Mouse (Mus musculus) cerebellum, adult 2 months (tissue): Measurements from ENCODE around the gene Tox4. TPM values are rescaled to one million over a fixed set of nuclear protein-coding genes. Genes with fewer than 3 reads are reported as not detected.

ENCODE experiments used
- DNase-seq, 2 experiments: peaks; one replicate each; pipeline ENCODE4 v3.0.0; 2021
- H3K27ac ChIP-seq: fragments of 200-500 bp; 2 replicates; pipeline ENCODE4 v1.5.1; 2012; ENCODE audit warnings: low read length, control low read depth, inconsistent platforms; ENCODE audit not compliant: insufficient read depth
- H3K27me3 ChIP-seq: fragments of 200-500 bp; 2 replicates; pipeline ENCODE4 v1.6.1; 2012; ENCODE audit warnings: inconsistent platforms, mild to moderate bottlenecking, low read length, moderate library complexity; ENCODE audit not compliant: control insufficient read depth, insufficient read depth
- H3K4me1 ChIP-seq: fragments of 200-500 bp; 2 replicates; pipeline ENCODE4 v1.6.1; 2011; ENCODE audit warnings: low read length; ENCODE audit not compliant: control insufficient read depth, insufficient read depth
- H3K4me3 ChIP-seq: fragments of 200-500 bp; replicated peaks from 2 replicates; pipeline ENCODE3; 2011; ENCODE audit warnings: mild to moderate bottlenecking, low read depth, low read length, control low read depth; ENCODE audit not compliant: insufficient read depth
- CTCF ChIP-seq: fragments of 200-500 bp; IDR thresholded peaks from 2 replicates; pipeline ENCODE4 v1.5.1; 2011; ENCODE audit warnings: low read depth, mild to moderate bottlenecking, control low read depth, low read length, moderate library complexity, borderline replicate concordance; ENCODE audit not compliant: insufficient read depth
- POLR2A ChIP-seq: fragments of 200-500 bp; IDR thresholded peaks from 2 replicates; pipeline ENCODE4 v1.6.1; 2011; ENCODE audit warnings: low read length, control low read depth, borderline replicate concordance; ENCODE audit not compliant: insufficient read depth
- WGBS: fragments of 180-500 bp; shearing (Covaris S2); methylation state at CpG from one replicate; pipeline ENCODE4 v1.1.7; 2018; 5-methylcytosine and 5-hydroxymethylcytosine counted together
- polyA plus RNA-seq: library from polyadenylated mRNA; depleted of rRNA; stranded (reverse); fragments of >200 nt; gene quantifications from 2 replicates; pipeline ENCODE4 v1.2.3, GENCODE M21; 2012; rRNA removed

The Tox4 gene
- 40.2 and 45.2 TPM in 2 replicates for polyA plus RNA-seq

DNA sequence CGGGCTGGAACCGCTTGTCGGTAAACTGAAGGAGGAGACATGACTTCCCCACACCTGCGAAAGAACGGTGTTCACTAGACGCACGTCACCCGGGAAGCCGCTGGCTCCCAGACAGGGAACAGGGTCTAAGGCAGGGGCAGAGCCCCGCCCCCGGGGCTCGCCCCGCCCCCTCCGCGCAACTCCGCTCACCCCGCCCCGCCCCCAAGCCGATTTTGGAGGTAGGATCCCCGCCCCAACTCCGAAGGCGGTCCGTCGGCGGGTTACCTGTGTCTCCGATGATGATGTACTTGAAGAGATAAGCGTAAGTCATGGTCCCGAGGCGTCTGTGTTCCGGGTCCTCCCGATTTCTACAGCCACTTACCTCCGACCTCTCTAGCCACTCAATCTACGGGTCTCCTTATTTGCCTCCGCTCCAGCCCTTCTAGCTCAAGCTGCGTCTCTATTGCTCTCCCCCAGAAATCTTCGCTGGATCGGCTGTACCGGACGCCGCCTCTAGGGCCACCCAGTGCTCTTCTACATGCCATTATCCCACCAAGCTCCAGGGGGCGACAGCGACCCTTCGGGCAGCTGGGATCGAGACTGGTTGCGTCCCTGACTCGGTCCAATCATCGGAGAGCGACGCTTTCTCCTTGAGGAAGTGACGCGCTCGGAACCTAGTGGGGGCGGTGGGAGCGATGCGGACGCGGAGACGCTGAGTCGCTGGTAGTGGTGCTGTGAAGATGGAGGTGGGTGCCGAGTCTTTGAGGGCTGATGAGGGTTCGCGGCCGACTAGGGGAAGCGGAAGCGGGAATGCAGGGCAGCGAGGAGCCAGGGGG, at the start of gene Tox4, which contains the start of gene Rab2b:
TSS of gene Tox4 (plus strand) at position 215 of the 815 bp plus-strand sequence.
TSS of gene Rab2b (minus strand) at position 614 of the 815 bp plus-strand sequence.
- Histone ChIP-seq H3K27me3 (no peaks in the 10 kb centered on the region), H3K4me1 (0 out of 2 replicates have a peak, but pooled peaks cover 3% of the 10 kb centered on the region), H3K4me3 (peak within 1 kb of the TSS; percentile 97), H3K27ac (peak within 1 kb of the TSS; percentile 32; the same call in 1 of the 2 replicates)
- TF ChIP-seq CTCF = peak; percentile 96
- peak; percentile 88 for TF ChIP-seq POLR2A
- under 1% methylated on average over 62 of the region's 66 CpGs for WGBS
- peak; percentile 99 for DNase-seq

DNA sequence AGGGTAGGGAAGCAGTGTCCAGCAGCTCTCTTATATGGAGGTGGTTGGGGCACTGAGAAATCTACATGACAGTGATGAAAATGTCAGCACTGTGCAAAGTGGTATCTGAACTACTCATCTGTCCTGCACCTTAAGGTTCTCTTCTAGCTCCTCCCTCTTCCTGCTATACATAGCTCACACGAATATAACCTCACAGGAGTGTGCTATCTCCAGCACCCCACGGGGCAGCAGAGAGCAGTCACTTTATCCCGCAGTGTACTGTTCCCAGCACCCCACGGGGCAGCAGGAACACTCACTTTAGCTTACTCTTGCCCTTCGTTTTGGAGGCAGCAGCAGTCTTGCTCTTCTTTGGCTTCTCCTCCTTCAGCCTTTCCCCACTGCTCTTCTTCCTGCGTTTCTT, 46.7 kb upstream of the Tox4 start:
- no peak for DNase-seq
- TF ChIP-seq CTCF = no peak
- no peak for TF ChIP-seq POLR2A
- H3K4me3 ChIP-seq = no peak overlapping the region
- H3K4me1 ChIP-seq = no peaks in the 10 kb centered on the region; the same call in 1 of the 2 replicates
- H3K27me3 ChIP-seq = no peaks in the 10 kb centered on the region
- H3K27ac ChIP-seq = no peak overlapping the region
- WGBS = 82% methylated on average over 6 of the region's 6 CpGs

DNA sequence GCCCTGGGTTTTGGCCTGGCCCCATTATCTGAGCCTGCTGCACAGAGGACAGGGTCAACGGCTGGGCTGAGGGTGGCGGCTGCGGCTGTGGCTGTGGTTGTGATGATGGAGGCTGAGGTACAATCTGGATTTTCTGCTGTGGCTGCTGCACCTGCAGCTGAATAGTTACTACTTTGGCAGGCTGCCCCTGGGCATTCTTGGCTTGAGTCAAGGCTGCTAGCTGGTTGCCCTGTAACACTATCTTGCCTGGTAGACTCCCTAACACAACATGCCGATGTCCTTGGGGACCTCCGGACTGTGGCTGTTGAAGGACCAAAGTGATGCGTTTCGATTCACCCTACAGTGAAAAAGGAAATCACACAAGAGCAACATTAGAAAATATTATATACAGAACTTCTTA, 43.8 kb upstream of the Tox4 start:
- TF ChIP-seq CTCF = no peak
- TF ChIP-seq POLR2A = no peak
- H3K4me3 ChIP-seq = no peak overlapping the region
- H3K27me3 ChIP-seq = no peaks in the 10 kb centered on the region
- peak; percentile 9 to 16 for DNase-seq
- 80% methylated on average over 7 of the region's 7 CpGs for WGBS
- no peaks in the 10 kb centered on the region; the same call in 1 of the 2 replicates for H3K4me1 ChIP-seq
- H3K27ac ChIP-seq = no peak overlapping the region

DNA sequence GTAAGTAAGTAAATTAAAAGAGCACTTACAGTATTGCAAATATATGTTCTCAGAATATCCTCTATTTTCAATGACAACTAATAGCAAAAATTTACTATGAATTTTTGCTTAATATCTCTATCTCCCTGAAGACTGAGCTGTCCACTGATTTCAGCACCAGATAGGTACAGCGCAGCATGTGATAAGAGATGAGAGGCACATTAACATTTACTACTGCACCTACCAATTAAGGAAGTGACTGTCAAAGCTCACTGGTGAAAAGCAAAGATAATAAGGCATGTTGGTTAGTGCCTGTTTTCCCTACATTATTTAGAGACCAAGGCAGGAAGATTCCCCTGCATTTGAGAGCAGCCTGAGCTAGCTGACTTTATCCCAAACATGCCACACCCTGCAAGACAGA, 42.7 kb upstream of the Tox4 start:
- no peak overlapping the region for H3K4me3 ChIP-seq
- no peaks in the 10 kb centered on the region for H3K27me3 ChIP-seq
- H3K4me1 ChIP-seq = no peaks in the 10 kb centered on the region; the same call in 1 of the 2 replicates
- WGBS = 95% methylated on average over 1 of the region's 1 CpGs
- no peak overlapping the region for H3K27ac ChIP-seq
- no peak for DNase-seq
- TF ChIP-seq POLR2A (no peak), CTCF (no peak)

DNA sequence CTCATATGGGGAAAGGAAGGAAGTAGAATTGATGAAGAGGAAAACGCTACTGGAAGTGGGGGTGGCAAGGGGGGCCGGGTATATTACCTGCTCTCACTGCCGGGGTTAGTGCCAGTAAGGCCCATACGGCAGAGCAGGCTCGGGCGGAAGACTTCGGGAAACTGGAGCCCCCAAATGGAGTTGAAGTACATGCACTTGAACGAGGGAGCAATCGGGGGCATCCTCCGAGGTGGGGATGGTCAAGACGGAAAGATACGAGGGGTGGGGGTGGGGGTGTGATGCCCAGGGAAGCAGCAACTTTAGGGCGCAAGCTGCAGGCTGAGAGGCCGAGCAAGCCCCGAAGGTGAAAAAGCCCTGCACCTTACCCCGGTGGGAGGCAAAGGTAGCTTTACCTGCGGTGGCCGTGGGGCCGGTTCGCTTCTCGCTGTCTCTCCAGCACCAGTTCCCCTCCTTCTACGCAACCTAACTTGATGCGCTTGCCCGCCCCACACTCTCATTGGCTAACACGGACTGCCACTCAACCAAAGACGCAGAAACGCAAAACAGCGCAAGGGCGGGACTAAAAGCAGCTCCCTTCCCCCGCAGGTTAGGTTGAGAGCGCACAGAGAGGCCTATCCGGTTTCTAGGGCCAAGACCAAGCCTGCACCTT, 34.8 kb upstream of the Tox4 start:
- Histone ChIP-seq H3K4me3 (peak overlapping the region; percentile 63), H3K27me3 (no peaks in the 10 kb centered on the region), H3K27ac (peak overlapping the region; percentile 62; the same call in 1 of the 2 replicates), H3K4me1 (no peaks in the 10 kb centered on the region; the same call in 1 of the 2 replicates)
- DNase-seq = peak; percentile 99 to 100
- under 1% methylated on average over 32 of the region's 32 CpGs for WGBS
- TF ChIP-seq POLR2A = peak; percentile 49; the same call in 1 of the 2 replicates
- TF ChIP-seq CTCF = no peak

DNA sequence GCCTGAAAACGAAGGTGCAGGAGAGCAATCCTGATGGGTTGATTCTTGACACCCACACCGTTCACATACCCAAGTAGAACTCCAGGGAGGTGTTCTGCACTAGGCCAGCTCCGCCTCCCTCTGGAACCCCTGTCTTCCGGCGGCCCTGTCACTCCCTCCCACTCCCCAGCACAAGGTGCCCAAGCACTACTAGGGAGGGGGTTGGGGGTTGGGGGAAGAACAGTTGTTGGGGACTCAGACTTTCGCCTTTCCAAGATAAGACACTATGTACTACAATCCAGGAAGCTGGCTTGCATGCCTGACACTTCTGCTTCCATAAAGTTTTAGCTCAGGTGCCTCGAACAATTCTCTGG, 34.3 kb upstream of the Tox4 start:
- Histone ChIP-seq H3K27me3 (no peaks in the 10 kb centered on the region), H3K4me3 (peak overlapping the region; percentile 63), H3K4me1 (no peaks in the 10 kb centered on the region; the same call in 1 of the 2 replicates), H3K27ac (peak overlapping the region; percentile 62; the same call in 1 of the 2 replicates)
- no peak for DNase-seq
- TF ChIP-seq CTCF (no peak), POLR2A (peak; percentile 16; the same call in 1 of the 2 replicates)
- WGBS = 8% methylated on average over 7 of the region's 7 CpGs

DNA sequence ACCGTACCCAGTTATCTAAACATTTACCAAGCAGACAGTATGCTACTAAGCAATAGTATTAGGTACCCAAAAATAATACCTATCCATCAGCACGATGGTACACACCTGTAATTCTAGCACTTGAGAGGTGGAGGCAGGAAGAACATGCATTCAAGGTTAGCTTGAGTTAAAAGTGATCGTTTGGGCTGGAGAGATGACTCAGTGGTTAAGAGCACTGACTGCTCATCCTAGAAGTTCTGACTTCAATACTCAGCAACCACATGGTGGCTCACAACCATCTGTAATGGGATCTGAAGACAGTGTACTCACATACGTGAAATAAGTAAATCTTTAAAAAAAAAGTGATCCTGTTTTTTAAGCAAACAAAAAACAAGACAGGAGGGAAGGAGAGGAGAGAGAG, 32.8 kb upstream of the Tox4 start:
- no peak for DNase-seq
- H3K4me1 ChIP-seq = no peaks in the 10 kb centered on the region; the same call in 1 of the 2 replicates
- H3K4me3 ChIP-seq = no peak overlapping the region
- 74% methylated on average over 4 of the region's 4 CpGs for WGBS
- TF ChIP-seq POLR2A (no peak), CTCF (no peak)
- no peaks in the 10 kb centered on the region for H3K27me3 ChIP-seq
- H3K27ac ChIP-seq = no peak overlapping the region
